Mouse (Mus musculus) bone marrow macrophage, adult 2 months (primary cell): Measurements from ENCODE around the gene Hspa1a.

Experiments
- CTCF ChIP-seq: IDR thresholded peaks from 2 replicates; pipeline ENCODE4 v1.5.1; 2012; ENCODE audit warnings: low read depth, mild to moderate bottlenecking, low read length, moderate library complexity
- POLR2A ChIP-seq: IDR thresholded peaks from 2 replicates; pipeline ENCODE4 v1.6.1; 2012; ENCODE audit warnings: mild to moderate bottlenecking, low read depth, low read length, borderline replicate concordance

- TF ChIP-seq POLR2A: no peak
- TF ChIP-seq CTCF: no peak
Measured at GRCm38 (mm10) chr17:34928841-34929240, 43.1 kb downstream of the Hspa1a start.
